Mouse (Mus musculus) limb, embryonic 13.5 days (tissue): ENCODE measurements at regions not wholly inside any gene's neighbourhood (a gene's known extent, or its start where the extent isn't known, plus 50 kb on each side); places are given as distances from the start of the nearest gene placed in this dataset.
A peak's percentile ranks its signal among the peaks of the same experiment; 100 is the strongest.

ENCODE experiments used
- ATAC-seq: fragments of 200-750 bp; cut with Nextera tagmentation; 2 replicates; pipeline ENCODE4 v1.8.0; 2017; ENCODE audit warnings: low read depth, moderate number of reproducible peaks, moderate TSS enrichment; ENCODE audit not compliant: low FRiP score
- H3K27ac ChIP-seq: fragments of 300-500 bp; sonication (generic); 2 replicates; pipeline ENCODE4 v1.5.1; 2015; ENCODE audit warnings: inconsistent platforms, mild to moderate bottlenecking, moderate library complexity
- H3K27me3 ChIP-seq: fragments of 300-500 bp; sonication (generic); 2 replicates; pipeline ENCODE4 v1.6.1; 2015; ENCODE audit warnings: mild to moderate bottlenecking, inconsistent platforms
- H3K36me3 ChIP-seq: fragments of 300-500 bp; sonication (generic); 2 replicates; pipeline ENCODE4 v1.6.1; 2015; ENCODE audit warnings: inconsistent platforms, mild to moderate bottlenecking, moderate library complexity
- H3K4me1 ChIP-seq: fragments of 300-500 bp; sonication (generic); 2 replicates; pipeline ENCODE4 v1.6.1; 2015; ENCODE audit warnings: inconsistent platforms
- H3K4me2 ChIP-seq: fragments of 300-500 bp; sonication (generic); replicated peaks from 2 replicates; pipeline ENCODE4 v1.6.1; 2015; ENCODE audit warnings: inconsistent platforms, mild to moderate bottlenecking, moderate library complexity
- H3K4me3 ChIP-seq: fragments of 300-500 bp; sonication (generic); 2 replicates; pipeline ENCODE4 v1.5.1; 2015; ENCODE audit warnings: moderate library complexity, mild to moderate bottlenecking, inconsistent platforms
- H3K9ac ChIP-seq: fragments of 300-500 bp; sonication (generic); 2 replicates; pipeline ENCODE4 v1.6.1; 2015; ENCODE audit warnings: mild to moderate bottlenecking, inconsistent platforms
- H3K9me3 ChIP-seq: fragments of 300-500 bp; sonication (generic); 2 replicates; pipeline ENCODE4 v1.6.1; 2016; ENCODE audit warnings: inconsistent platforms
- WGBS: fragments of 180-500 bp; shearing (Covaris S2); methylation state at CpG from one replicate; pipeline ENCODE4 v1.1.7; 2015; 5-methylcytosine and 5-hydroxymethylcytosine counted together

DNA sequence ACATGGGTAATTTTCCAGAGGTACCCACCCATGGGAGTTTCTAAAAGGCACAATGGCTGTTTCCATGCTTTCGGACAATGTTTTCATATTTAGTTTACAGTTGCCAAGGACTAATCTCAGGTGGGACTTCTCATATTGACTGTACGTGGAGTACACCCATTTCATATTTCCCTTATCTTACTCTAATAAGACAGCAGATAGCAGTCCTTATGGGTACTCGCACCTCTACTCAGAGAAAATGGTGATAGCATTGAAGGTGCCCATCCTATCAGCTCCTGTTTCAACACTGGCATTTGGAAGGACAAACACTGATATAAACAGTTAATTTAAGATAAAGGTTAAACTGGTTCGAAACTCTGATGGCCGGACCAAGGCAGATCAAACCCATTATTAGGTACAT, 198.6 kb downstream of the Gm5447 start:
- no peaks in the 10 kb centered on the region for H3K36me3 ChIP-seq
- WGBS: 92% methylated on average over 5 of the region's 5 CpGs
- H3K9me3 ChIP-seq: 0 out of 2 replicates have a peak, but pooled peaks cover 4% of the 10 kb centered on the region
- no peak overlapping the region for H3K4me3 ChIP-seq
- no peak overlapping the region for H3K27ac ChIP-seq
- ATAC-seq: no peak
- H3K4me2 ChIP-seq: no peak overlapping the region
- H3K4me1 ChIP-seq: no peaks in the 10 kb centered on the region
- 0 out of 2 replicates have a peak, but pooled peaks cover under 1% of the 10 kb centered on the region for H3K27me3 ChIP-seq
- H3K9ac ChIP-seq: no peak overlapping the region

DNA sequence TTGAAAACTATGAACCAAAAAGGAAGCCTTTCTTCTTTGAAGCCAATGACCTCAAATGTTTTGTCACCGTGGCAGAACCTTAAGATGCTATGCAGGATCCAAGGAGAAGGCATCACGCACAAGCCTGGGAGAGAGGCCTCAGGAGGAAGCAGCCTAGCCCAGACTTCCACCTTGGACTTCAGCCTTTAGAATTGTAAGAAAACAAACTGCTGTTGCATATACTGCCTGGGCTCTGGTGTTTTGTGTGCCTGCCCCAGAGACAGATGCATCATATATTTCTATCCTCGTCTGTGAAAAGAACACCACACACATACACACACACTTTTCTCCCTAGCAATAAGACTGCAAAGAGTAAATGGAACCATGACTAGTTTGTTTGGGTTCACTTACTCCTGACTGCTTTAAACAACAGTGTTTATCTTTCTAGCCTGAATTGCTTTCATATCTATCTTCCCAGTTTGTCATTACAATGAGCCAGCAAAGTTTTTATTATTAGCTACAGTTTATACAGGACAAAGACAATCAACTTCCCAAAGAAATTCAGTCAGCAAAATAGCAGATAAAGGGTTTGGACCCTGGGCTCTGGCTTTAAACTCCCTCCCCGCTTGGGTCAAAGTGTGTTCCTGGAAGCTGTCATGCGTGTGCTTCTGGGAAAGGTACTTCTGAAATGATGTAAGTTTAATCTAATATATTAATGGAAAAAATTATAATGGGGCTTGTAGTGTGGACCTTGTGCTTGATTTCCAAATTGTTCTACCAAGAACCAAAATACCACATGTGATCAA, 204.2 kb downstream of the Gm5447 start:
- 80% methylated on average over 5 of the region's 5 CpGs for WGBS
- no peaks in the 10 kb centered on the region for H3K36me3 ChIP-seq
- no peak overlapping the region for H3K27ac ChIP-seq
- 0 out of 2 replicates have a peak, but pooled peaks cover 4% of the 10 kb centered on the region for H3K9me3 ChIP-seq
- H3K9ac ChIP-seq: no peak overlapping the region
- H3K4me3 ChIP-seq: no peak overlapping the region
- H3K4me1 ChIP-seq: peaks cover 5% of the 10 kb centered on the region; the same call in 1 of the 2 replicates
- no peak for ATAC-seq
- no peaks in the 10 kb centered on the region; the same call in 1 of the 2 replicates for H3K27me3 ChIP-seq
- no peak overlapping the region for H3K4me2 ChIP-seq

- no peaks in the 10 kb centered on the region for H3K36me3 ChIP-seq
- 86% methylated on average over 3 of the region's 3 CpGs for WGBS
These were observed 205.0 kb downstream of the Gm5447 start for GRCm38 (mm10) chr13:31178964-31179363.

GRCm38 (mm10) chr13:31179407-31180001, 205.5 kb downstream of the Gm5447 start:
- Histone ChIP-seq H3K27ac (no peak overlapping the region), H3K27me3 (no peaks in the 10 kb centered on the region; the same call in 1 of the 2 replicates), H3K9me3 (0 out of 2 replicates have a peak, but pooled peaks cover 4% of the 10 kb centered on the region), H3K9ac (no peak overlapping the region), H3K4me2 (no peak overlapping the region), H3K4me3 (no peak overlapping the region), H3K36me3 (no peaks in the 10 kb centered on the region), H3K4me1 (peaks cover 5% of the 10 kb centered on the region; the same call in 1 of the 2 replicates)
- 40% methylated on average over 12 of the region's 12 CpGs for WGBS
- ATAC-seq: no peak

More at GRCm38 (mm10) chr13:31178964-31179363, 205.0 kb downstream of the Gm5447 start:
- H3K4me2 ChIP-seq: no peak overlapping the region
- H3K27ac ChIP-seq: no peak overlapping the region
- no peaks in the 10 kb centered on the region; the same call in 1 of the 2 replicates for H3K27me3 ChIP-seq
- 0 out of 2 replicates have a peak, but pooled peaks cover 4% of the 10 kb centered on the region for H3K9me3 ChIP-seq
- peaks cover 5% of the 10 kb centered on the region; the same call in 1 of the 2 replicates for H3K4me1 ChIP-seq
- no peak overlapping the region for H3K4me3 ChIP-seq
- no peak for ATAC-seq
- no peak overlapping the region for H3K9ac ChIP-seq

- Histone ChIP-seq H3K9me3 (no peaks in the 10 kb centered on the region), H3K27me3 (peaks cover 3% of the 10 kb centered on the region), H3K4me2 (no peak overlapping the region), H3K27ac (no peak overlapping the region), H3K4me3 (no peak overlapping the region), H3K9ac (no peak overlapping the region), H3K36me3 (no peaks in the 10 kb centered on the region), H3K4me1 (peaks cover 5% of the 10 kb centered on the region; the same call in 1 of the 2 replicates)
- WGBS: 57% methylated on average over 5 of the region's 5 CpGs
- ATAC-seq: no peak
These were observed 207.5 kb downstream of the Gm5447 start for GRCm38 (mm10) chr13:31181530-31181929.

GRCm38 (mm10) chr13:31184845-31185834, 211.1 kb downstream of the Gm5447 start:
- 70% methylated on average over 14 of the region's 14 CpGs for WGBS
- Histone ChIP-seq H3K36me3 (no peaks in the 10 kb centered on the region), H3K4me3 (no peak overlapping the region), H3K27me3 (peaks cover 14% of the 10 kb centered on the region), H3K9me3 (no peaks in the 10 kb centered on the region), H3K9ac (no peak overlapping the region), H3K4me1 (no peaks in the 10 kb centered on the region), H3K4me2 (no peak overlapping the region), H3K27ac (no peak overlapping the region)
- ATAC-seq: no peak

DNA sequence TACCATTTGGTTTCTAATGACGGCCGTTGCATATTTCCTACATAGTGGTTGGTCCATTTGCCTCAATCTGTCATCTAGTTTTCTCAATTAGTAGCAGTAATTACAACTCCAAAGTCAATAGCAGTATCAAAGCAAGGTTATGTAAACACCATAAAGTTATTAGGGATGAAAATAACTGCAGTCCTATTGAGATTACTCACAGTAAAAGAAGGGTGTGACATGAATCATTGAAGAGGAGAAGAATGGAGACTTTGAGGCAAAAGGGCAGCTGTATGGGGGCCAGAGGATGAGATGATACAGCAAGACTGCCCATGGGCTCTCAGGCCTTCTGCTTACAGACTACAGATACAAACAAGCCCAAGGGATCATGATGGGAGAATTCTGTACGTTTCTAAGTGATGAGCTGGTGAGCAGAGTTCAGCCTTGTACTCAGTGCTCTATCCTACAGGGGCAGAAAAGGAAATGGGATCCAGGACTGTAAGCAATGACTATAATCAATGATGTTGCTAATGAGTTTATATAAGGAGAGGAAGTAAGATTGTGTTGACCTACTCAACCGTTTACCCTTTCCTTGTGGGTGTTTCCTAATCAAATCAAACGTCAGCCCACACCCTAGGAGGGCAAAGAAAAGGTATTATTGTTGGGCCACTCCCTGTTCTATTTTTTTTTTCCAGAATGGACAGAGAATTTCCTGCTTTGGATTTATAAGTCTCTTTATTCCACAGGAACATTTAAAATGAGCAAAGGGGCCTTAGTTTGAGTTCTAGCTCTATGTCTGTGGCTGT, 213.0 kb downstream of the Gm5447 start:
- H3K27ac ChIP-seq: no peak overlapping the region
- H3K4me2 ChIP-seq: no peak overlapping the region
- H3K9me3 ChIP-seq: no peaks in the 10 kb centered on the region
- WGBS: 44% methylated on average over 5 of the region's 5 CpGs
- no peaks in the 10 kb centered on the region for H3K36me3 ChIP-seq
- H3K4me3 ChIP-seq: no peak overlapping the region
- ATAC-seq: no peak
- no peak overlapping the region for H3K9ac ChIP-seq
- peaks cover 9% of the 10 kb centered on the region for H3K4me1 ChIP-seq
- H3K27me3 ChIP-seq: peaks cover 15% of the 10 kb centered on the region; the same call in 1 of the 2 replicates

DNA sequence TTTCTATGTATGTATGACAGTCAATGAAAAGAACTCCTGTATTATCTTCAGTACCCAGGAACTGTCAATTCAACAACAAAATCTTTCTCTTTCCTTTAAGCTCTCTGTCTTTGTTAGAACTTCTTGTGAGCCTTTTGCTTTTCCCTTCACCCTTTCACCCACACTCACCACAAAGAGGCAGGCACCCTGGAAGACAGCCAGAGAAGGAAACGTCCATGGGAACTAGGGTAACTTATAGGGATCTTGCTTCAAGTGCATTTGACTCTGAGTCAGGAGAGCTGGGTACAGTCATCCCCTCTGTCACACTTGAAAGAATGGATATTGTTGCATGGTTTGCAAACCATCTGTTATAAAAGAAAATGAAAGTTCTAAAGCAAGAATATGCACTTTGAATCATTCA, 215.1 kb downstream of the Gm5447 start:
- no peak for ATAC-seq
- H3K4me3 ChIP-seq: no peak overlapping the region
- no peaks in the 10 kb centered on the region for H3K36me3 ChIP-seq
- H3K27me3 ChIP-seq: peaks cover 21% of the 10 kb centered on the region; the same call in 1 of the 2 replicates
- WGBS: 49% methylated on average over 1 of the region's 1 CpGs
- H3K4me2 ChIP-seq: no peak overlapping the region
- no peak overlapping the region for H3K9ac ChIP-seq
- no peaks in the 10 kb centered on the region for H3K9me3 ChIP-seq
- H3K27ac ChIP-seq: no peak overlapping the region
- H3K4me1 ChIP-seq: peaks cover 13% of the 10 kb centered on the region

- no peak for ATAC-seq
- Histone ChIP-seq H3K9ac (no peak overlapping the region), H3K27me3 (peaks cover 21% of the 10 kb centered on the region; the same call in 1 of the 2 replicates), H3K9me3 (no peaks in the 10 kb centered on the region), H3K4me3 (no peak overlapping the region), H3K36me3 (no peaks in the 10 kb centered on the region), H3K4me1 (peaks cover 13% of the 10 kb centered on the region), H3K27ac (no peak overlapping the region), H3K4me2 (no peak overlapping the region)
- WGBS: 77% methylated on average over 4 of the region's 4 CpGs
These were observed 216.0 kb downstream of the Gm5447 start for GRCm38 (mm10) chr13:31190036-31190435.

- Histone ChIP-seq H3K4me3 (no peak overlapping the region), H3K9ac (no peak overlapping the region), H3K4me2 (0 out of 2 replicates have a peak overlapping the region, but pooled peaks have one; percentile 2), H3K36me3 (no peaks in the 10 kb centered on the region), H3K9me3 (no peaks in the 10 kb centered on the region), H3K4me1 (peaks cover 13% of the 10 kb centered on the region), H3K27me3 (peaks cover 23% of the 10 kb centered on the region; the same call in 1 of the 2 replicates), H3K27ac (no peak overlapping the region)
- 52% methylated on average over 7 of the region's 7 CpGs for WGBS
- ATAC-seq: peak; percentile 81; the same call in 1 of the 2 replicates
These were observed 217.5 kb downstream of the Gm5447 start for GRCm38 (mm10) chr13:31191344-31192139.
